ENCODE assay signal across 10 mouse cellular contexts in the genomic region with DNA sequence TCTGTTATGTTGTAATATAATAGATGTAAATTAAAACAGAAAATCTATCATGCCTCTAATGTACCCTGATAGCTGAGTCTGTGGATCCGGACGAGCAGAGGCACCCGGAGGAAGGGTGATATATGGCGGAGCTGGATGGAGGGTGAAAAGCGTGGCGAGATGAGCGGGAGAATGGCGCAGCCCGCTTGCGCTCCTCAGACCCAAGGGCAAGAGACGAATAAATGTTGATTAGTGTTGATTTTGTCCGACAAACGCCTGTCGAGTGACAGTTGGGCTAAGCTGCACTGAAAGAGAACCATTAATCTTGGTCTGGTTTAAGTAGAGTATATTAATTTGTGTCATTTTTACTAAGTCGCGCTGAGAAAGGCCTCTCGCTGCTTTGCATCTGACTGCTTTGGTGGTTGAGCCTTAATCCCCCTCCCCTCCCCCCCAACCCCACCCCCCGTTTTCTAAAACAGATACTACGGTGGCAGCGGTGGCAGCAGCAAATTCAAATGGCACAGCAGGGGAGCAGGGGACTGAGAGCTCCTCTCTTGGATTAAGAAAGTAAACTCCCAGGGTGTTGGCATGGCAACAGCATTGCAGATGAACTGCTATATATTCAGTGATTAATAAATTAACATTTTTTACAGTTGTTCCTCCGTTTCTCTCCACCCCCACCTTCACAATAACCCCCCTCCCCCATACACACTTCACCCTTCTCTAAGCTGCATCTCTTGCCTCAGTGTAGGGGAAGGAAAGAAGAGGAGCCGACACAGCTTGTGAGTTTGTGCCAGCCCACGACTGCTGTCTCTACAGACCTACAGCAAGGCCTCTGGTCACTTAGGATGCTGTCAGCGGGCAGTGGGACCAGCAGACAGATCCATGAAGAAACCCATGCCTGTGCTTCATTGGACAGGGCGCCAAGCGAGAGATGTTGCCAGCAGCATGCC.
DNase-seq lines count a peak whose midpoint lies in the region; ATAC-seq and TF ChIP-seq lines count a peak whose summit lies in the region.
"Had no signal": no experiment of that assay in that cellular context is flagged by ENCODE, and none has a peak within 500 bp of the region (broad histone marks: within the 10 kb centered on the region; RNA-seq: fewer than 3 reads in every experiment).

No protein-coding gene starts in this region.

- WGBS in heart, embryonic 15.5 days: 37% methylated on average over 26 of the region's 26 CpGs
- 6% methylated on average over 26 of the region's 26 CpGs for WGBS in hindbrain, embryonic 15.5 days
- 5% methylated on average over 26 of the region's 26 CpGs for WGBS in midbrain, postnatal 0 days

- H3K4me1 ChIP-seq in heart, embryonic 15.5 days (replicated peaks): peaks cover 59% of the 10 kb centered on the region
- peaks cover 75% of the 10 kb centered on the region for H3K4me1 ChIP-seq in hindbrain, embryonic 15.5 days (replicated peaks)
- H3K4me1 ChIP-seq in midbrain, postnatal 0 days (ENCODE audit: insufficient read depth, low read length): peaks cover 50% of the 10 kb centered on the region

- no peaks in the 10 kb centered on the region for H3K27me3 ChIP-seq in heart, embryonic 15.5 days
- H3K27me3 ChIP-seq in hindbrain, embryonic 15.5 days: no peaks in the 10 kb centered on the region
- H3K27me3 ChIP-seq in midbrain, postnatal 0 days (ENCODE audit: insufficient read depth, low read length): no peaks in the 10 kb centered on the region

- no peaks in the 10 kb centered on the region for H3K9me3 ChIP-seq in heart, embryonic 15.5 days (replicated peaks)
- H3K9me3 ChIP-seq in hindbrain, embryonic 15.5 days: no peaks in the 10 kb centered on the region
- H3K9me3 ChIP-seq in midbrain, postnatal 0 days (ENCODE audit: low read length): no peaks in the 10 kb centered on the region

- no peak overlapping the region for H3K4me3 ChIP-seq in heart, embryonic 15.5 days
- peak overlapping the region; percentile 25 for H3K4me3 ChIP-seq in hindbrain, embryonic 15.5 days
- H3K4me3 ChIP-seq in midbrain, postnatal 0 days (ENCODE audit: low read depth, low read length): peak overlapping the region; percentile 23; the same call in 1 of the 2 replicates

- no peak for ATAC-seq in heart, embryonic 15.5 days (replicated peaks; ENCODE audit: insufficient number of reproducible peaks, insufficient read depth, low FRiP score, low read depth)
- peak; percentile 57 for ATAC-seq in hindbrain, embryonic 15.5 days (ENCODE audit: low FRiP score, low read depth)
- ATAC-seq in midbrain, postnatal 0 days (ENCODE audit: low FRiP score): peak; percentile 59
- ATAC-seq: CD4-positive, CD25-positive, alpha-beta regulatory T cell, adult 4 months had no signal

- peaks cover 5% of the 10 kb centered on the region; the same call in 1 of the 2 replicates for H3K36me3 ChIP-seq in heart, embryonic 15.5 days
- H3K36me3 ChIP-seq in hindbrain, embryonic 15.5 days: no peaks in the 10 kb centered on the region
- H3K36me3 ChIP-seq in midbrain, postnatal 0 days (ENCODE audit: insufficient read depth, low read length): no peaks in the 10 kb centered on the region

- no peak overlapping the region for H3K27ac ChIP-seq in heart, embryonic 15.5 days
- H3K27ac ChIP-seq in hindbrain, embryonic 15.5 days (replicated peaks): peak overlapping the region; percentile 64
- H3K27ac ChIP-seq in midbrain, postnatal 0 days (ENCODE audit: low read depth, low read length): peak overlapping the region; percentile 65

- no peak overlapping the region for H3K9ac ChIP-seq in heart, embryonic 15.5 days
- H3K9ac ChIP-seq in hindbrain, embryonic 15.5 days: no peak overlapping the region; the same call in 1 of the 2 replicates
- 0 out of 2 replicates have a peak overlapping the region, but pooled peaks have one; percentile 19 for H3K9ac ChIP-seq in midbrain, postnatal 0 days (replicated peaks; ENCODE audit: low read length, poor library complexity, severe bottlenecking)

- DNase-seq in heart, adult 9 months (ENCODE audit: low spot score in 2 of 2): no peak
- peak; percentile 87 for DNase-seq in embryo, embryonic 10 days (ENCODE audit: low spot score)
- peak; percentile 84 for DNase-seq in midbrain, postnatal 0 days (ENCODE audit: low spot score)
- DNase-seq in cerebellum, adult 9-11 months: no peak
- no peak for DNase-seq in urinary bladder, postnatal 25 days (ENCODE audit: low spot score)
- DNase-seq in adrenal gland, postnatal 4 days (ENCODE audit: low spot score in 2 of 2): no peak
- DNase-seq: cerebellum, adult 9-10 months had no signal

- H3K4me2 ChIP-seq in heart, embryonic 15.5 days: peak overlapping the region; percentile 30
- peak overlapping the region; percentile 53 for H3K4me2 ChIP-seq in hindbrain, embryonic 15.5 days
- H3K4me2 ChIP-seq in midbrain, postnatal 0 days (ENCODE audit: low read depth, low read length, poor library complexity, severe bottlenecking): peak overlapping the region; percentile 54

- TF ChIP-seq CTCF in midbrain, postnatal 0 days (IDR thresholded peaks at IDR 0.05): no peak

Comparison
In these comparisons a context has a peak if more than half of its experiments do, and no peak if none do; other contexts are left out.
1. DNase-seq: peak in embryo, embryonic 10 days (single experiment) and midbrain, postnatal 0 days (single experiment); none in heart, adult 9 months (0 of 2), cerebellum, adult 9-11 months (single experiment), urinary bladder, postnatal 25 days (single experiment) and adrenal gland, postnatal 4 days (0 of 2).
2. Peak in every context shown above with its lines, with median percentiles within 50 percentile points of each other: H3K4me2 ChIP-seq.